Mouse (Mus musculus) cerebellum, adult 9-10 months (tissue): ENCODE data around the gene Olfr745.

Experiments used
- DNase-seq: peaks from one replicate; pipeline ENCODE4 v3.0.0; 2022

Gene Olfr745

DNA sequence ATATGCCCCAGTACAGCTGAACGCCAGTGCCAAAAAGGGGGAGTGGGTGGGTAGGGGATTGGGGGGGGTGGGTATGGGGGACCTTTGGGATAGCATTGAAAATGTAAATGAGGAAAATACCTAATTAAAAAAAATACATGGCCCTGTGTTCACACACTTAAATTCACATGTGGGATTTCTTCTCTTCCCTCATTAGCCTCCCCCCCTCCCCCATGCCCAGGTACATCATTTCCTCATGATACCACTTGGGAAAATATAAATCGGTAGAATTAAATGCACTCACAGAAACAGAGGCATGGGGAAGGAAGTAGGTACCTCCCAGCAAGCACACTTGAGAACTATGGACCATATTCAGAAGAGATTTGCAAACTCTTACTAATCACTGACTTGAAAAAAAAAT, at the start of gene Olfr745:
Gene Olfr745, plus strand, starts transcription at position 301 of the 400 bp plus-strand sequence.
- DNase-seq = no peak

DNA sequence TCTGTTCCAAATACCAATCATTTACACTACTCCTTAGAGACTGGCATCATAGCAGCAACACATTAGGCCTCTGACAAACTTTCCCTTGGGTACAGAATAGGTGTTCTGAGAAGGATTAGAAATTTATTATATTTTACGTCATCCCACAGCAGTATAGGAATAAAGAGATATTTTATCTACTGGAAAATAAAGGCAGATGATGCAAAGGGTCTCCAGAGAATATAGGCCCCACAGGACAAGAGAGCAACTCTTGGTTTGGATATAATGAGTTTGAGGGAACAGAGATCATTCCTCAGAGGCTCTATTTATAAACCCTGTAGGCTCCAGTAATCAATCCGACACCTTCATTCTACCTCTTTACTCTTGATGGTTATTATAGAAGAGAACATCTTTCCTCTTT, 24.6 kb upstream of the Olfr745 start, which contains the start of gene Olfr744:
Gene Olfr744, plus strand, starts transcription at position 301 of the 400 bp plus-strand sequence.
- no peak for DNase-seq

DNA sequence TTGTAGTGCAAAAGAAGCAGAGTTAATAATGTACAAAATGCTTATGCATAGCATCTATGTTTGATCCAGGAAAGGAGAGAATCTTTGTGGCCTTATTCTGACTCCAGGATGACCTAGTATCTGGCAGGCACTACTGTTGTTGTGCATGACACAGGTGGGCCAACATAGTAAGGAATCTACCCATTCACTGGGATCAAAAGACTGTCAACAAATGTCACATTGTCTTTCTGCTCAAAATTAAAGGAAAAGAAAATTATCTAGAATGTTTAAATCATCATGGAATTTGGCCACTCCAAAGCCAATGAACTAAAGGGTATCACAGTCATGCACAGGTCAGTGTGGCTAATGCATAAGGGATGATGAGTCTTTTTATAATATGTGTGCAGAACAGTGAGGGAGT, 7.6 kb downstream of the Olfr745 start, which contains the start of gene Olfr746:
Gene Olfr746, plus strand, starts transcription at position 301 of the 400 bp plus-strand sequence.
- DNase-seq = no peak

DNA sequence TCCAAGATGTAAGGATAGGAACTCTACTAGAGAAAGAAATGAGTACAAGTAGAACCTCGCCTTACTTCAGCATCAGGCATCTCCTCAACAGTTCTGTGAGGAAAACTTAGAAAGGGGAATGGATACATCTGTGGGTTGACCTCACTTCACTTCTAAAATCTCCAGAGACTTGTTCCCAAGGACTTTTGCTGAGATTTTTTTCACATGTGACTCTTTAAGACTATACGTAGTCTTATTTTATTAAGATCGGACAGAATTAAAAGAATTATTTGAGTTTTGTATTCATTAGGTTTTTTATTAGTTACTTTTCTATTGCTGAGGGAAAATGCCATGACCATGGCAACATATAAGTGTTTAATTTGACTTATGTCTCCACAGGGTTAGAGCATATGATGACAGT, 53.9 kb downstream of the Olfr745 start, which contains the start of gene Olfr747:
Gene Olfr747, minus strand, starts transcription at position 101 of the 400 bp plus-strand sequence.
- no peak for DNase-seq
